Mouse (Mus musculus) MEL (cell line): Measurements from ENCODE around the gene Serpinf2. TPM values are rescaled to one million over a fixed set of nuclear protein-coding genes. Genes with fewer than 3 reads are reported as not detected.

Experiments used
- DNase-seq: peaks from one replicate; pipeline ENCODE4 v3.0.0; 2011; ENCODE audit warnings: low read depth, low spot score
- H3K27ac ChIP-seq: 2 replicates; pipeline ENCODE4 v1.5.1; 2012; ENCODE audit warnings: low read depth, mild to moderate bottlenecking, control low read depth, low read length, moderate library complexity; ENCODE audit not compliant: control insufficient read depth
- H3K27me3 ChIP-seq, 2 experiments: fragments of 150-350 bp in 1 of 2; sonication (generic) in 1 of 2; 2 replicates each; pipeline ENCODE4 v1.6.1; 2012; ENCODE audit warnings: low read length in 2 of 2, mild to moderate bottlenecking in 2 of 2, improper control_type of control experiment in 1 of 2, moderate library complexity in 1 of 2; ENCODE audit not compliant: insufficient read depth in 2 of 2, control insufficient read depth in 1 of 2
- H3K36me3 ChIP-seq, 2 experiments: 2 replicates each; pipeline ENCODE4 v1.6.1; 2012 to 2014; ENCODE audit warnings: low read length in 2 of 2, improper control_type of control experiment in 1 of 2, inconsistent platforms in 1 of 2, mild to moderate bottlenecking in 1 of 2; ENCODE audit not compliant: insufficient read depth in 2 of 2, control insufficient read depth in 1 of 2
- H3K4me1 ChIP-seq, 2 experiments: fragments of 150-350 bp in 1 of 2; sonication (generic) in 1 of 2; 2 replicates each; pipeline ENCODE4 v1.6.1; 2012; ENCODE audit warnings: low read length in 2 of 2, improper control_type of control experiment in 1 of 2, mild to moderate bottlenecking in 1 of 2; ENCODE audit not compliant: insufficient read depth in 2 of 2, control insufficient read depth in 1 of 2
- H3K4me3 ChIP-seq, 2 experiments: fragments of 150-350 bp in 1 of 2; sonication (generic) in 1 of 2; 2 replicates each; pipeline ENCODE4 v1.5.1; 2012; ENCODE audit warnings: low read depth in 2 of 2, low read length in 2 of 2, mild to moderate bottlenecking in 2 of 2, moderate library complexity in 2 of 2, control low read depth in 1 of 2, improper control_type of control experiment in 1 of 2; ENCODE audit not compliant: control insufficient read depth in 1 of 2, insufficient read depth in 1 of 2
- H3K79me2 ChIP-seq: 2 replicates; pipeline ENCODE4 v1.6.1; 2012; ENCODE audit warnings: mild to moderate bottlenecking, low read length, moderate library complexity; ENCODE audit not compliant: control insufficient read depth, poor library complexity, insufficient read depth
- H3K9ac ChIP-seq: 2 replicates; pipeline ENCODE4 v1.6.1; 2012; ENCODE audit warnings: low read depth, mild to moderate bottlenecking, control low read depth, low read length, moderate library complexity; ENCODE audit not compliant: control insufficient read depth, poor library complexity, severe bottlenecking
- H3K9me3 ChIP-seq: fragments of 150-350 bp; sonication (generic); replicated peaks from 2 replicates; pipeline ENCODE4 v1.6.1; 2012; ENCODE audit warnings: mild to moderate bottlenecking, low read length, improper control_type of control experiment, moderate library complexity; ENCODE audit not compliant: insufficient read depth
- BHLHE40 ChIP-seq: IDR thresholded peaks from 2 replicates; pipeline ENCODE4 v1.6.1; 2012; ENCODE audit warnings: low read depth, mild to moderate bottlenecking, inconsistent platforms, low read length, improper control_type of control experiment, borderline replicate concordance
- CHD1 ChIP-seq: IDR thresholded peaks from 2 replicates; pipeline ENCODE4 v1.6.1; 2012; ENCODE audit warnings: low read depth, mild to moderate bottlenecking, inconsistent platforms, low read length, improper control_type of control experiment
- CHD2 ChIP-seq: IDR thresholded peaks from 2 replicates; pipeline ENCODE4 v1.6.1; 2011; ENCODE audit warnings: low read length, improper control_type of control experiment
- CTCF ChIP-seq, 3 experiments: IDR thresholded peaks in 2 of 3; conservative IDR thresholded peaks in 1 of 3; 2 replicates each; pipeline ENCODE4 v1.5.1; 2011 to 2012; ENCODE audit warnings: low read length in 3 of 3, low read depth in 2 of 3, mild to moderate bottlenecking in 2 of 3, improper control_type of control experiment in 1 of 3, inconsistent platforms in 1 of 3, mixed read lengths in 1 of 3, moderate library complexity in 1 of 3; ENCODE audit not compliant: control insufficient read depth in 1 of 3, insufficient read depth in 1 of 3, poor library complexity in 1 of 3, severe bottlenecking in 1 of 3
- E2F4 ChIP-seq: IDR thresholded peaks from 2 replicates; pipeline ENCODE4 v1.6.1; 2011; ENCODE audit warnings: low read depth, low read length, improper control_type of control experiment, borderline replicate concordance
- ETS1 ChIP-seq: IDR thresholded peaks from 2 replicates; pipeline ENCODE4 v1.6.1; 2012; ENCODE audit warnings: low read depth, mild to moderate bottlenecking, inconsistent platforms, low read length, improper control_type of control experiment, moderate library complexity
- GABPA ChIP-seq: IDR thresholded peaks from 2 replicates; pipeline ENCODE4 v1.6.1; 2012; ENCODE audit warnings: low read depth, mild to moderate bottlenecking, inconsistent platforms, low read length, improper control_type of control experiment, moderate library complexity
- HCFC1 ChIP-seq: IDR thresholded peaks from 2 replicates; pipeline ENCODE4 v1.6.1; 2012; ENCODE audit warnings: low read depth, mild to moderate bottlenecking, inconsistent platforms, low read length, improper control_type of control experiment, moderate library complexity
- JUND ChIP-seq: IDR thresholded peaks from 2 replicates; pipeline ENCODE4 v1.6.1; 2011; ENCODE audit warnings: low read depth, mild to moderate bottlenecking, improper control_type of control experiment, low read length
- KAT2A ChIP-seq: conservative IDR thresholded peaks from 2 replicates; pipeline ENCODE4 v1.6.1; 2012; ENCODE audit warnings: low read depth, low read length, improper control_type of control experiment, inconsistent platforms
- MAFK ChIP-seq: IDR thresholded peaks from 2 replicates; pipeline ENCODE4 v1.6.1; 2011; ENCODE audit warnings: low read depth, mild to moderate bottlenecking, low read length, improper control_type of control experiment, borderline replicate concordance
- MAZ ChIP-seq: IDR thresholded peaks from 2 replicates; pipeline ENCODE4 v1.6.1; 2012; ENCODE audit warnings: low read depth, mild to moderate bottlenecking, inconsistent platforms, low read length, improper control_type of control experiment
- MEF2A ChIP-seq: IDR thresholded peaks from 2 replicates; pipeline ENCODE4 v1.6.1; 2014; ENCODE audit warnings: low read depth, mild to moderate bottlenecking, inconsistent platforms, low read length, improper control_type of control experiment; ENCODE audit not compliant: poor library complexity, insufficient replicate concordance, severe bottlenecking; ENCODE audit errors: extremely low read depth
- MXI1 ChIP-seq: IDR thresholded peaks from 2 replicates; pipeline ENCODE4 v1.6.1; 2011; ENCODE audit warnings: mild to moderate bottlenecking, low read depth, low read length, improper control_type of control experiment
- MYB ChIP-seq: IDR thresholded peaks from 2 replicates; pipeline ENCODE4 v1.6.1; 2011; ENCODE audit warnings: mild to moderate bottlenecking, low read depth, low read length, improper control_type of control experiment
- MYC ChIP-seq: IDR thresholded peaks from 2 replicates; pipeline ENCODE4 v1.6.1; 2011; ENCODE audit warnings: low read depth, mild to moderate bottlenecking, low read length, improper control_type of control experiment, moderate library complexity
- NELFE ChIP-seq: IDR thresholded peaks from 2 replicates; pipeline ENCODE4 v1.6.1; 2011; ENCODE audit warnings: low read depth, low read length, improper control_type of control experiment
- POLR2A ChIP-seq, 2 experiments: IDR thresholded peaks; 2 replicates each; pipeline ENCODE4 v1.6.1; 2011 to 2012; ENCODE audit warnings: low read length in 2 of 2, mild to moderate bottlenecking in 2 of 2, control low read depth in 1 of 2, improper control_type of control experiment in 1 of 2, low read depth in 1 of 2, moderate library complexity in 1 of 2; ENCODE audit not compliant: control insufficient read depth in 1 of 2, insufficient read depth in 1 of 2, poor library complexity in 1 of 2
- POLR2AphosphoS2 ChIP-seq: IDR thresholded peaks from 2 replicates; pipeline ENCODE4 v1.6.1; 2011; ENCODE audit warnings: low read length, improper control_type of control experiment
- POLR2AphosphoS5 ChIP-seq: IDR thresholded peaks from 2 replicates; pipeline ENCODE4 v1.6.1; 2012; ENCODE audit warnings: low read depth, borderline replicate concordance, mild to moderate bottlenecking, inconsistent platforms, low read length, moderate library complexity, mixed read lengths
- RAD21 ChIP-seq: IDR thresholded peaks from 2 replicates; pipeline ENCODE4 v1.6.1; 2011; ENCODE audit warnings: mild to moderate bottlenecking, low read depth, low read length, improper control_type of control experiment
- RCOR1 ChIP-seq: IDR thresholded peaks from 2 replicates; pipeline ENCODE4 v1.6.1; 2012; ENCODE audit warnings: low read depth, mild to moderate bottlenecking, inconsistent platforms, low read length, improper control_type of control experiment
- SIN3A ChIP-seq: IDR thresholded peaks from 2 replicates; pipeline ENCODE4 v1.6.1; 2012; ENCODE audit warnings: low read length, improper control_type of control experiment, inconsistent platforms
- TAL1 ChIP-seq: IDR thresholded peaks from 2 replicates; pipeline ENCODE4 v1.6.1; 2012; ENCODE audit warnings: mild to moderate bottlenecking, inconsistent platforms, low read length, moderate library complexity, mixed read lengths
- ZC3H11A ChIP-seq: IDR thresholded peaks from 2 replicates; pipeline ENCODE4 v1.6.1; 2012; ENCODE audit warnings: low read depth, mild to moderate bottlenecking, inconsistent platforms, low read length, improper control_type of control experiment
- ZKSCAN1 ChIP-seq: IDR thresholded peaks from 2 replicates; pipeline ENCODE4 v1.6.1; 2012; ENCODE audit warnings: low read depth, mild to moderate bottlenecking, inconsistent platforms, low read length, improper control_type of control experiment, moderate library complexity
- ZMIZ1 ChIP-seq: IDR thresholded peaks from 2 replicates; pipeline ENCODE4 v1.6.1; 2012; ENCODE audit warnings: low read depth, mild to moderate bottlenecking, inconsistent platforms, low read length, improper control_type of control experiment, moderate library complexity
- ZNF384 ChIP-seq: IDR thresholded peaks from 2 replicates; pipeline ENCODE4 v1.6.1; 2012; ENCODE audit warnings: low read depth, mild to moderate bottlenecking, inconsistent platforms, low read length, improper control_type of control experiment
- polyA plus RNA-seq, 2 experiments: library from polyadenylated mRNA; stranded (reverse) in 1 of 2; unstranded in 1 of 2; fragments of >175 nt in 1 of 2; fragments of >200 nt in 1 of 2; gene quantifications; 2 replicates each; pipeline versions ENCODE4 v1.2.1 to v1.2.4; 2012; ENCODE audit warnings: low replicate concordance in 2 of 2, low read depth in 1 of 2; ENCODE audit not compliant: insufficient read length in 2 of 2, insufficient read depth in 1 of 2, missing spikeins in 1 of 2
- total RNA-seq: library from RNA; depleted of rRNA; stranded (reverse); fragments of 300-350 nt; gene quantifications from 2 replicates; pipeline ENCODE4 v1.2.3, GENCODE M21; 2012

Serpinf2 gene
- total and polyA plus RNA-seq, 3 experiments = 0.07 TPM; not detected in 2

DNA sequence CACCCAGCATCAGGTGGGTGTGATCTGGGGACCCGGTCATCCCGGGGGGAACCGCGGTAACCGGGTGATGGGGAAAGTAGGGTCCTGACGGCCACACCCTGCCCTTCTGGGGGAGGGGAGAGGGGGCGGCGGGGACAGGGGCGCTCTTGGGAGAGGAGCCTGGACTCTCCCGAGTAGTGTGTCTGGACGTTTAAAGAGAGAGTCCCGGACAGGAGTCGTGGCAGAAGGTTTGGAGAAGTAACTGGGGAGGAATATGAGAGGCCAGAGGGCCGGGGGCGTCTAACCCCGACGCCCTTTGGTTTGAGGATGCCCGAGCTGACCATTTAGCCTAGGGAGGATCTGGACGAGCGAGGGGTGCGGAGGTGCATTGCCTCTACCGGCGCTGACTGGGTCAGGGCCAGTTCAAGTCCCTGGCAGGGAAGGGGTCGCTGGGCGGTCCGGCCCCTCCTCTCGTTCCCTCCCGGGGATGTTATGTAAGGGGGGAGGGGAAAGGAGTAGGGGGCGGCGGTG lies 22.4 kb upstream of the Serpinf2 start:
- Histone ChIP-seq H3K27me3 (no peaks in the 10 kb centered on the region), H3K9ac (peak overlapping the region; percentile 77), H3K4me3 (peak overlapping the region; percentile 61 to 77), H3K4me1 (peaks cover 6 to 34% of the 10 kb centered on the region in 2 experiments), H3K9me3 (no peaks in the 10 kb centered on the region), H3K27ac (peak overlapping the region; percentile 74), H3K36me3 (peaks cover 0 to 26% of the 10 kb centered on the region in 2 experiments; a peak in 2 of 4 replicates), H3K79me2 (peaks cover 8% of the 10 kb centered on the region; the same call in 1 of the 2 replicates)
- DNase-seq = no peak
- no peak for TF ChIP-seq RAD21
- TF ChIP-seq POLR2A (IDR thresholded peaks at IDR 0.05; ENCODE audit: control insufficient read depth in 1 of 2, insufficient read depth in 1 of 2, low read depth in 1 of 2, low read length in 2 of 2, poor library complexity in 1 of 2) = peak in 1 of 2 experiments; percentile 87; a peak in 1 of 4 replicates

GRCm38 (mm10) chr11:75460844-75461742 lies 21.7 kb upstream of the Serpinf2 start, which contains the start of gene Tlcd2:
Gene Tlcd2 (plus strand): TSS chr11:75461715.
- H3K27me3 ChIP-seq = no peaks in the 10 kb centered on the region
- TF ChIP-seq SIN3A = peak; percentile 99
- peak; percentile 89 for TF ChIP-seq CHD1
- TF ChIP-seq HCFC1 = peak; percentile 97
- TF ChIP-seq ZKSCAN1 = no peak
- TF ChIP-seq ZMIZ1 = peak; percentile 82
- peak; percentile 75 for TF ChIP-seq NELFE
- no peak for TF ChIP-seq ZC3H11A
- TF ChIP-seq MYC = peak; percentile 74; the same call in 1 of the 2 replicates
- 0 out of 2 replicates have a peak, but pooled peaks have one; percentile 58 for TF ChIP-seq MYB
- TF ChIP-seq CHD2 = peak; percentile 69; the same call in 1 of the 2 replicates
- no peak; the same call in none of the 2 replicates for TF ChIP-seq POLR2AphosphoS2
- no peak for TF ChIP-seq POLR2AphosphoS5
- TF ChIP-seq ETS1 = peak; percentile 87
- peak; percentile 91 for TF ChIP-seq KAT2A
- TF ChIP-seq MEF2A = no peak
- no peak for TF ChIP-seq TAL1
- no peak for TF ChIP-seq ZNF384
- TF ChIP-seq MAZ = peak; percentile 84; the same call in 1 of the 2 replicates
- no peak for TF ChIP-seq RAD21
- no peak for TF ChIP-seq BHLHE40
- TF ChIP-seq JUND = no peak
- no peak; the same call in 1 of the 2 replicates for TF ChIP-seq E2F4
- no peak for TF ChIP-seq CTCF (IDR thresholded peaks at IDR 0.05 in 2 of 3, conservative IDR thresholded peaks at IDR 0.05 in 1 of 3; ENCODE audit: control insufficient read depth in 1 of 3, insufficient read depth in 1 of 3, low read depth in 2 of 3, low read length in 3 of 3, poor library complexity in 1 of 3, severe bottlenecking in 1 of 3)
- TF ChIP-seq RCOR1 = no peak
- TF ChIP-seq POLR2A (IDR thresholded peaks at IDR 0.05; ENCODE audit: control insufficient read depth in 1 of 2, insufficient read depth in 1 of 2, low read depth in 1 of 2, low read length in 2 of 2, poor library complexity in 1 of 2) = peak in 1 of 2 experiments; percentile 82; a peak in 3 of 4 replicates
- peak; percentile 88 for TF ChIP-seq GABPA
- peak; percentile 84; the same call in 1 of the 2 replicates for TF ChIP-seq MAFK
- TF ChIP-seq MXI1 = peak; percentile 93

More at GRCm38 (mm10) chr11:75460844-75461742, 21.7 kb upstream of the Serpinf2 start, which contains the start of gene Tlcd2:
- H3K9me3 ChIP-seq = no peaks in the 10 kb centered on the region
- peak within 1 kb of the TSS; percentile 64 to 77 for H3K4me3 ChIP-seq
- peaks cover 10 to 40% of the 10 kb centered on the region in 2 experiments for H3K4me1 ChIP-seq
- peak within 1 kb of the TSS; percentile 99 for H3K27ac ChIP-seq
- H3K79me2 ChIP-seq = peaks cover 8% of the 10 kb centered on the region; the same call in 1 of the 2 replicates
- H3K9ac ChIP-seq = peak within 1 kb of the TSS; percentile 86
- peaks cover 0 to 31% of the 10 kb centered on the region in 2 experiments; a peak in 2 of 4 replicates for H3K36me3 ChIP-seq
- DNase-seq = peak; percentile 100
